Mouse (Mus musculus) embryonic fibroblast, embryonic 13.5 days (primary cell): ENCODE results near the gene Etfdh. TPM values are rescaled to one million over a fixed set of nuclear protein-coding genes. Genes with fewer than 3 reads are reported as not detected.

Experiments used
- H3K27ac ChIP-seq: 2 replicates; pipeline ENCODE4 v1.5.1; 2012; ENCODE audit warnings: low read length, control low read depth, inconsistent platforms; ENCODE audit not compliant: insufficient read depth
- H3K4me1 ChIP-seq: 2 replicates; pipeline ENCODE4 v1.6.1; 2011; ENCODE audit warnings: low read length; ENCODE audit not compliant: control insufficient read depth, insufficient read depth
- H3K4me3 ChIP-seq: 2 replicates; pipeline ENCODE4 v1.5.1; 2011; ENCODE audit warnings: mild to moderate bottlenecking, control low read depth, low read length; ENCODE audit not compliant: insufficient read depth
- CTCF ChIP-seq: IDR thresholded peaks from 2 replicates; pipeline ENCODE4 v1.5.1; 2011; ENCODE audit warnings: mild to moderate bottlenecking, control low read depth, low read length, moderate library complexity, borderline replicate concordance; ENCODE audit not compliant: insufficient read depth
- POLR2A ChIP-seq: IDR thresholded peaks from 2 replicates; pipeline ENCODE4 v1.6.1; 2011; ENCODE audit warnings: low read depth, mild to moderate bottlenecking, control low read depth, low read length, moderate library complexity
- polyA plus RNA-seq: library from polyadenylated mRNA; stranded (reverse); fragments of >200 nt; gene quantifications from 2 replicates; pipeline ENCODE4 v1.2.4, GENCODE M21; 2011; ENCODE audit warnings: low read depth; ENCODE audit not compliant: missing spikeins, insufficient read length

The Etfdh gene
- polyA plus RNA-seq, 1 experiment: 45.6 TPM

DNA sequence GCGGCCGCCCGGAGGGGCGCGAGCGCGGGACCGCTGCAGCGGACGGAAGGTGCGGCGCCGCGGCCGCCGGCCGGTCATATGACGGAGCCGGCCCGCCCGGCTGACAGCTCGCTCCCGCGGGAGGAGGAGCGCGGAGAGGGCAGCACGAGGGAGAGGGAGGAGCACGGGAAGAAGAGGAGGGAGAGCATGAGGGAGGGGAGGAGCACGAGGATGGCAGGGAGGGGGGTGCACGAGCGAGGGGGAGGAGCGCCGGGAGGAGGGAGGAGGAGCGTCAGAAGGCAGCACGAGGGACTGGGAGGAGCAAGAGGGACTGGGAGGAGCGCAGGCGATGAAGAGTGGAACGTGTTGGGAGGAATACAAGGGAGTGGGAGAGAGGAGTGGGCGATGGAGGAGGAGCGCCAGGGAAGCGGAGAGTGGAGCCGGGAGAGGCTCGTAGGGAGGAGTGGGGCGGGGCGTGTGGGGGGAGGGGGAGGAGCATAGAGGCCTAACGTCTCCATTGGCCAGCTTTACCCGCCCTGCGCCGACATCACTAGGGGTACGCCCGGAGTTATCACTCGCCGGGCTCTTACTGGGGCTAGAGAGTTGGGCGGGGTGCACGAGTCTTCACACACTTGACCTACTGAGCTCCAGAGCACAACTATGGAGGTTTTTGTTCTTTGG lies 61.5 kb downstream of the Etfdh start, which contains the start of gene Fnip2:
Gene Fnip2, minus strand, starts transcription at position 94 of the 660 bp plus-strand sequence.
- Histone ChIP-seq H3K4me1 (peaks cover 2% of the 10 kb centered on the region; the same call in 1 of the 2 replicates), H3K27ac (0 out of 2 replicates have a peak within 1 kb of the TSS, but pooled peaks have one; percentile 3), H3K4me3 (peak within 1 kb of the TSS; percentile 85)
- TF ChIP-seq POLR2A (peak; percentile 60), CTCF (no peak)

DNA sequence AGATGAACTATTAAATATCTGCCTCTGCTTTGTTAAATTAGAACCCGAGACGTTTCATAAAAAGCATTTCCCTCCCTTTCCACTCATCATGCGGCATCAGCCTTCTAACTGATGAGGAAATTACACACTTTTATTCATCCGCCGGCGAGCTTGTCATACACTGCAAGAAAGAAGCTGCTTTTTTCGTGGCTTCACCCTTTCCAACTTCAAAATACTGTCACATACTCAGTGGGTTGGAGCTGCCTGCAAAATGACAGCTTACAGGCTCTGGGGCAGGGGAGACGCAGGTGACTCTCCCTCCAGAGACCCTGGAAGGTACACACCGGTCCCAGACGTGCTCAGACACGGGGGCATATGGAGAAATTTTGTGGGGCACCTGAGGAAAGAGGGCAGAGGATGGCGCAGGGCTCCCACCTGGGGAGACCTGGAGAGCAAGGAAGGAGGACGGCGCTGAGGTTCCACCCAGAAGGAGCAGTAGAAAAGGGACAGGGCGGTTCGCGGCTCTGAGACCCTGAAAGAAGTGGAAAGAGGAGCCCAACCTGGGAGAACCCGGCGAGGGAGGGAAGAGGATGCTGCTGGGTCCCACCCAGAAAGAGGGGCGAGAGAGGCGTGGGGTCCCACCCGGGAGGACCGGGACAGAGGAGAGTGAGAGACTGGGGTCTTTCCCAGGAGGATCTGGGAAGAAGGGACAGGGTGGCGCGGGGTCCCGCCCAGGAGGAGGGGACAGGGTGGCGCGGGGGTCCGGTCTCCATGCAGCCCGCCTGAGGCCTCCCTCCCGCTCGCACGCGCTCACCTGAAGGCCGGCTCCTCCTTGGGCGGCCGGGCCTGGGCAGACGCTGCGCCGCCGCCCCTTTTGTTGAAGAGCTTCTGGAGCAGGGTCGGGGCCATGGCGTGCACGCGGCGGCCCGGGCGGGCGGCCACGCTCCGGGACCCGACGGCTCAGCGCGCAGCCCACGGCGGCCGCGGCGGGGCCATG lies 62.3 kb downstream of the Etfdh start:
- H3K27ac ChIP-seq: no peak overlapping the region
- peaks cover 2% of the 10 kb centered on the region; the same call in 1 of the 2 replicates for H3K4me1 ChIP-seq
- no peak for TF ChIP-seq CTCF
- peak overlapping the region; percentile 85 for H3K4me3 ChIP-seq

DNA sequence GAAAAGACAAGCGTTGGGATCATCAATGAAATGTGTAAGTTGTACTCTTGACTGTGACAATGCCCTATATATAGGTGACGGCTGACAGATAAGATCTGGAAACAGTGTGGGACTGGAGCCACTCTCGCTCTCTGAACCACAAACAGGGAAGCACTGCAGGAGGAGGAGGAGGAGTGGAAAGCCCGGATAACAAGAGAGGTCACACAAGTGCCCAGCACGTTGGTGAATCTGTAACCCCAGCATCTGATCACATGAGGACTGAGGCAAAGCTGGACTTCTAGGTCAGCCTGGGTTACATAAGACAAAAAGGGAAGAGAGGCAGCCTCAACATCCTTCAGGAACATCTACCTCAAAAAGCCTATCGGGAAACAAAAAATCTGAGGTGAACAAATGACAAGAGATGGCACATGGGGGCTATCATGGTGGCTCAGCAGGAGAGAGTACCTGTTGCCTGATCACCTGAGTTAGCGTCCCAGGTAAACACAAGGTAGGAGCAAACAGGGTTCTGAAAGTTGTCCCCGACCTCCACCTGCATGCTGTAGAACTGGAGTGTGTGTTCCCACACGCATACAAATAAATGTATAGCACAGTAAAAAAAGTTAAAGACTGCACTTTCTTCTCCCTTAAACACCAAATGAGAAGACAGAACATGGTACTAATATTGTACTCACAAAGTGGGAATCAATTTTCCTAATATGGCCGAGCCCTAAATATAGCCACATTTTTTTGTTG lies 64.3 kb downstream of the Etfdh start:
- TF ChIP-seq CTCF (no peak), POLR2A (no peak)
- Histone ChIP-seq H3K4me3 (no peak overlapping the region), H3K4me1 (peaks cover 2% of the 10 kb centered on the region; the same call in 1 of the 2 replicates), H3K27ac (no peak overlapping the region)

DNA sequence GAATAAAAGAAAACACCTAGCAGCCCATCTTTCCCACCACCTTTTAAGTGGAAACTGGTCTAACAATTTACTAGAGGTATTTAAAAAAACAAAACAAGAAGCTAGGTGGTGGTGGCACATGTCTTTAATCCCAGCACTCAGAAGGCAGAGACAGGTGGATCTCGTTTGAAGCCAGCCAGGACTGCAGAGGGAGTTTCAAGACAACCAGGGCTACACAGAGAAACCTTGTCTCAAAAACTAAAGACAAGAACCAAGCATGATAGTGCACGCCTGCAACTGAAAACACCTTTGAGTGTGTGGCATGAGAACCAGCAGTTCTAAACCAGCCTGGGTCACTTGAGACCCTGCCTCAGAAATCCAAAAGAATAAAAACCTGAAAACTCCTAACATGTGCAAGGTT lies 65.8 kb downstream of the Etfdh start:
- Histone ChIP-seq H3K4me3 (no peak overlapping the region), H3K27ac (no peak overlapping the region), H3K4me1 (peaks cover 12% of the 10 kb centered on the region)
- TF ChIP-seq CTCF (no peak), POLR2A (no peak)

DNA sequence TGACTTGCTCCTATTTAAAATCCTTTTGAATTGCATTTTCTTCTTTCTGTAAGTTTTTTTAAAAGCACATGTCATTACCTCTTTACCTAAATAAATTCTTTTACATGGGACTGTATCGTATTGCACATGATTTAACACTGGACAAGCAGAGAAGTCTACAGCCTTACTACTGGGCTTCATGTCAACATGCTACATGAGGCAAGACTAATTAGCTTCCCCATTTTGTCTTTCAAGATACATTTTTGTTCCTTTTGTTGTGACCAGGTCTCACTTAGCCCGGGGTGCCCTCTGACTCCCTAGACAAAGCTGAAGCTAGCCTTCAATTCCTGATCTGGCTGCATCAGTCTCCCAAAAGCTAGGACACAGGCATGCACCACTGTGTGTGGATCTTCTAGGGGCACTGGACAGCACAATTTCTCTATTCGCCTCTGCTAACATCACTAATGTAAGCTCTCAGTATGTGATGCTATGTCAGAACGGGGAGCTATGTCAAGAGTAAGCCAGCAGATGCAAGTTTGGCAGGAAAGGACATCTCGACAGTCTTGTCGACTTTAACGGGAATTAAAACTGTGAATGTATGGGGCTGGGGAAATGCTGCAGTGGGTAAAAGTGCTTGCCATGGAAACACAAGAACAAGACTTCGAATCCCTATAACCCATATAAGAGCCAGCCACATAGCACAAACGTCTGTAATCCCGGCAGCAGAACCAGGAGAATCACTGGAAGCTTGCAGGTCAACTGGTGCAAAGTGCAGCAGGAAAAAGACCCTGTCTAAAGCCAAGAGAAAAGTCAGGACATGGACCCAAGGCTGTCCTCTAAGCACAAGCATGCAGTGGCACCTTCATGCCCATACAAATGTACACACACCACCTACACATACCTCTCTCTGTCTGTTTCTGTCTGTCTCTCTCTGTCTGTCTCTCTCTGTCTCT lies 67.2 kb downstream of the Etfdh start:
- Histone ChIP-seq H3K4me3 (no peak overlapping the region), H3K27ac (no peak overlapping the region), H3K4me1 (peaks cover 13% of the 10 kb centered on the region)
- no peak for TF ChIP-seq CTCF
- TF ChIP-seq POLR2A: no peak

DNA sequence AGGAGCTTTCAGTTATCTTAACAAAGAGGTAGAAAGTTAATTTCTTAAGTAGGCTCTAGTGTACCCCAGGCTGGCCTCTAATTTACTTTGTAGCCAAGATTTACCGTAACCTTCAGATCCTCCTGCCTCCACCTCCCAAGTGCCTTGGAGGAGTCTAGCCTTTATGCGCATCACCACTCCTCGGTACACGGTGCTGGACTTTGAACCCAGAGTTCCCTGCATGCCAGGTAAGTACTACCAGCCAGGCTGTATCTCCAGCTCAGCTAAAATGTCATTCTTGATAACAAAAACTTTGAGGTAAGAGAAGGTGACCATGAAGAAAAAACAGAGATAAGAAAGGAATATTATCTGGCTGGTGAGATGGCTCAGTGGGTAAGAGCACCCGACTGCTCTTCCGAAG lies 68.7 kb downstream of the Etfdh start:
- Histone ChIP-seq H3K4me1 (peaks cover 11% of the 10 kb centered on the region), H3K4me3 (no peak overlapping the region), H3K27ac (no peak overlapping the region)
- TF ChIP-seq POLR2A (no peak), CTCF (no peak)

DNA sequence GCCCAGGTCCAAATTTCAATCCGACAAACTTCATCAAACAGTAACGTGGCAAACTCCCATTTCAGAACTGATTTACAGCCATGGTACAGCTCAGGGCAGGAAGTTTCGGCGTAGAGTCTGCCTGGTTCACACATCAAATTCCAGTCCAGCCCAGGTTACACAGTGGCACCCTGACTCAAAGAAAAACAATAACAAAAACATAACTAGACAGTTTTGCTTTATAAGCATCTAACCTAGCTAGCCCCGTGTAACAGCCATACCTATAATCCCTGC lies 69.6 kb downstream of the Etfdh start:
- TF ChIP-seq CTCF (no peak), POLR2A (no peak)
- Histone ChIP-seq H3K27ac (peak overlapping the region; percentile 49; the same call in 1 of the 2 replicates), H3K4me1 (peaks cover 11% of the 10 kb centered on the region), H3K4me3 (no peak overlapping the region)

DNA sequence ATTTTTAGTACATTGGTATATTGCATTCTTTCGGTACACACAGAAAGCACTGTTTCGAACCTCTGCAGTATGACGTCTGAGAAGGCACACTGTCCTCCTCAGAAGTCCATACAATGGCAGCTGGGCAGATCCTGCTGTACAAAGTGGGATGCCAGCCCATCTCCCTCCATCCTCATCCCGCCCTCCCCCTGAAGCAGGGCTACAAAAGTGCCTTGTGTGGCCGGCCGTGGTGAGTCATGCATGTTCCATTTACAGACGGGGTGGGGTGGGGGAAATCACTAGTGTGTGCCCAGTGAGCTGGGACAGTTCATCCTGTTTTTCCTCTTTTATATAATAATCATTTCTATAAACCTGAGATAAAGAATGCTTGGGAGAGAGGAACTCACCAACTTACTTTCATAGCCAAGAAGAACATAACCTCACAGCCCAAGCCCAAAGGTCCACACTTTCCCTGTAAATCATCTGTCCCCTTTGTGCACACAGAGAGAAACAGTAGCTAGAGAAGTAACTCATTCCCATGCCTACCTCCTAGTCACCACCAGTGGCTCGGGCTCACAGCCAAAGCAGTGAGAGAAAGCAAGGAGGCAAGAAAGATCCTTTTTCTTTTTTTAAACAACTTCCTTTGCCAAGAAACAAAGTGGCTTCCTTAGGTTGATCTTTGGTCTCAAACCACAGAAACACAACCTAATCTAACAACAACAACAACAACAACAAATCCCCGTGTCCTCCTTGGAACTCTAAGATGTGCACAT lies 70.1 kb downstream of the Etfdh start:
- no peak for TF ChIP-seq POLR2A
- no peak for TF ChIP-seq CTCF
- peak overlapping the region; percentile 49; the same call in 1 of the 2 replicates for H3K27ac ChIP-seq
- H3K4me3 ChIP-seq: no peak overlapping the region
- H3K4me1 ChIP-seq: peaks cover 11% of the 10 kb centered on the region
